Mouse (Mus musculus) kidney, postnatal 36 days (tissue): ENCODE results near the gene Smad3.

Source experiments
- DNase-seq, 2 experiments: peaks; one replicate each; pipeline ENCODE4 v3.0.0; 2021 to 2022; ENCODE audit warnings: mixed read lengths in 2 of 2

Gene Smad3

GRCm38 (mm10) chr9:63744595-63744994 lies 13.2 kb downstream of the Smad3 start:
- no peak for DNase-seq

- peak in 1 of 2 experiments; percentile 10 for DNase-seq
These were observed 14.0 kb downstream of the Smad3 start for GRCm38 (mm10) chr9:63743775-63744174.

- DNase-seq = peak in 1 of 2 experiments; percentile 50
These were observed 14.7 kb downstream of the Smad3 start for GRCm38 (mm10) chr9:63742887-63743660.

GRCm38 (mm10) chr9:63742318-63742717 lies 15.5 kb downstream of the Smad3 start:
- peak in 1 of 2 experiments; percentile 39 for DNase-seq

- DNase-seq = no peak
These were observed 16.0 kb downstream of the Smad3 start for GRCm38 (mm10) chr9:63741792-63742191.

- no peak for DNase-seq
These were observed 17.4 kb downstream of the Smad3 start for GRCm38 (mm10) chr9:63740320-63740841.

GRCm38 (mm10) chr9:63738830-63739229 lies 19.0 kb downstream of the Smad3 start:
- DNase-seq = no peak

GRCm38 (mm10) chr9:63738086-63738701 lies 19.6 kb downstream of the Smad3 start:
- DNase-seq = no peak

GRCm38 (mm10) chr9:63737426-63737931 lies 20.3 kb downstream of the Smad3 start:
- peak in 1 of 2 experiments; percentile 70 for DNase-seq

GRCm38 (mm10) chr9:63734261-63734660 lies 23.5 kb downstream of the Smad3 start:
- DNase-seq = no peak

GRCm38 (mm10) chr9:63732700-63733099 lies 25.1 kb downstream of the Smad3 start:
- no peak for DNase-seq

GRCm38 (mm10) chr9:63731114-63731828 lies 26.5 kb downstream of the Smad3 start:
- no peak for DNase-seq

- no peak for DNase-seq
These were observed 28.8 kb downstream of the Smad3 start for GRCm38 (mm10) chr9:63728969-63729368.

GRCm38 (mm10) chr9:63727070-63727469 lies 30.7 kb downstream of the Smad3 start:
- no peak for DNase-seq

GRCm38 (mm10) chr9:63726088-63727010 lies 31.4 kb downstream of the Smad3 start:
- peak in 1 of 2 experiments; percentile 55 for DNase-seq

GRCm38 (mm10) chr9:63724750-63725149 lies 33.0 kb downstream of the Smad3 start:
- DNase-seq = no peak

- no peak for DNase-seq
These were observed 34.9 kb downstream of the Smad3 start for GRCm38 (mm10) chr9:63722918-63723317.

GRCm38 (mm10) chr9:63722350-63722749 lies 35.4 kb downstream of the Smad3 start:
- no peak for DNase-seq

GRCm38 (mm10) chr9:63721573-63722275 lies 36.1 kb downstream of the Smad3 start:
- DNase-seq = no peak

GRCm38 (mm10) chr9:63720715-63721114 lies 37.1 kb downstream of the Smad3 start:
- no peak for DNase-seq

GRCm38 (mm10) chr9:63719770-63720440 lies 37.9 kb downstream of the Smad3 start:
- peak in 1 of 2 experiments; percentile 54 for DNase-seq
